Mouse (Mus musculus): ENCODE results near the gene Mex3a.

Mex3a gene

GRCm38 (mm10) chr3:88527565-88527964 is 4.6 kb upstream of the Mex3a start:
- no peaks in the 10 kb centered on the region for H3K9me3 ChIP-seq (ENCODE audit: low read length)
- peaks cover 70% of the 10 kb centered on the region for H3K36me3 ChIP-seq (ENCODE audit: insufficient read depth, low read length)
- H3K4me1 ChIP-seq (replicated peaks; ENCODE audit: low read depth, low read length) = peaks cover 72% of the 10 kb centered on the region
- H3K27me3 ChIP-seq (ENCODE audit: insufficient read depth, low read length) = no peaks in the 10 kb centered on the region
- peak overlapping the region; percentile 62 for H3K4me3 ChIP-seq (replicated peaks; ENCODE audit: low read length)
- TF ChIP-seq CTCF (conservative IDR thresholded peaks at IDR 0.05; ENCODE audit: low read length) (no peak), POU5F1 (IDR thresholded peaks at IDR 0.05; ENCODE audit: borderline replicate concordance, low read length) (no peak), NANOG (IDR thresholded peaks at IDR 0.05; ENCODE audit: borderline replicate concordance, low read length) (no peak)

GRCm38 (mm10) chr3:88528646-88529045 is 3.5 kb upstream of the Mex3a start:
- peaks cover 71% of the 10 kb centered on the region for H3K4me1 ChIP-seq (replicated peaks; ENCODE audit: low read depth, low read length)
- TF ChIP-seq POU5F1 (IDR thresholded peaks at IDR 0.05; ENCODE audit: borderline replicate concordance, low read length) = no peak
- peak overlapping the region; percentile 92 for H3K4me3 ChIP-seq (replicated peaks; ENCODE audit: low read length)
- peaks cover 59% of the 10 kb centered on the region for H3K36me3 ChIP-seq (ENCODE audit: insufficient read depth, low read length)
- no peaks in the 10 kb centered on the region for H3K9me3 ChIP-seq (ENCODE audit: low read length)
- H3K27me3 ChIP-seq (ENCODE audit: insufficient read depth, low read length) = no peaks in the 10 kb centered on the region

- H3K36me3 ChIP-seq (ENCODE audit: insufficient read depth, low read length) = peaks cover 54% of the 10 kb centered on the region
- peak overlapping the region; percentile 92 for H3K4me3 ChIP-seq (replicated peaks; ENCODE audit: low read length)
- H3K27me3 ChIP-seq (ENCODE audit: insufficient read depth, low read length) = no peaks in the 10 kb centered on the region
- no peaks in the 10 kb centered on the region for H3K9me3 ChIP-seq (ENCODE audit: low read length)
- TF ChIP-seq CTCF (conservative IDR thresholded peaks at IDR 0.05; ENCODE audit: low read length) (no peak), NANOG (IDR thresholded peaks at IDR 0.05; ENCODE audit: borderline replicate concordance, low read length) (no peak), POU5F1 (IDR thresholded peaks at IDR 0.05; ENCODE audit: borderline replicate concordance, low read length) (no peak)
- peaks cover 74% of the 10 kb centered on the region for H3K4me1 ChIP-seq (replicated peaks; ENCODE audit: low read depth, low read length)
Observed at GRCm38 (mm10) chr3:88529204-88530000, 2.8 kb upstream of the Mex3a start.

GRCm38 (mm10) chr3:88530082-88530864 is 1.9 kb upstream of the Mex3a start:
- peak overlapping the region; percentile 92 for H3K4me3 ChIP-seq (replicated peaks; ENCODE audit: low read length)
- no peak for TF ChIP-seq CTCF (conservative IDR thresholded peaks at IDR 0.05; ENCODE audit: low read length)
- peaks cover 75% of the 10 kb centered on the region for H3K4me1 ChIP-seq (replicated peaks; ENCODE audit: low read depth, low read length)
- no peaks in the 10 kb centered on the region for H3K9me3 ChIP-seq (ENCODE audit: low read length)
- peaks cover 54% of the 10 kb centered on the region for H3K36me3 ChIP-seq (ENCODE audit: insufficient read depth, low read length)
- no peaks in the 10 kb centered on the region for H3K27me3 ChIP-seq (ENCODE audit: insufficient read depth, low read length)

GRCm38 (mm10) chr3:88531348-88532298 is 572 bp upstream of the Mex3a start:
- Histone ChIP-seq H3K9me3 (ENCODE audit: low read length) (no peaks in the 10 kb centered on the region), H3K27me3 (ENCODE audit: insufficient read depth, low read length) (no peaks in the 10 kb centered on the region), H3K4me1 (replicated peaks; ENCODE audit: low read depth, low read length) (peaks cover 76% of the 10 kb centered on the region), H3K4me3 (replicated peaks; ENCODE audit: low read length) (peak overlapping the region; percentile 92), H3K36me3 (ENCODE audit: insufficient read depth, low read length) (peaks cover 57% of the 10 kb centered on the region)
- TF ChIP-seq CTCF (conservative IDR thresholded peaks at IDR 0.05; ENCODE audit: low read length) (no peak), POU5F1 (IDR thresholded peaks at IDR 0.05; ENCODE audit: borderline replicate concordance, low read length) (no peak; the same call in 1 of the 2 replicates), NANOG (IDR thresholded peaks at IDR 0.05; ENCODE audit: borderline replicate concordance, low read length) (no peak; the same call in 1 of the 2 replicates)

GRCm38 (mm10) chr3:88532689-88533511 is 705 bp downstream of the Mex3a start:
- no peaks in the 10 kb centered on the region for H3K27me3 ChIP-seq (ENCODE audit: insufficient read depth, low read length)
- no peaks in the 10 kb centered on the region for H3K9me3 ChIP-seq (ENCODE audit: low read length)
- TF ChIP-seq POU5F1 (IDR thresholded peaks at IDR 0.05; ENCODE audit: borderline replicate concordance, low read length) (no peak), CTCF (conservative IDR thresholded peaks at IDR 0.05; ENCODE audit: low read length) (no peak), NANOG (IDR thresholded peaks at IDR 0.05; ENCODE audit: borderline replicate concordance, low read length) (no peak)
- peaks cover 76% of the 10 kb centered on the region for H3K4me1 ChIP-seq (replicated peaks; ENCODE audit: low read depth, low read length)
- H3K4me3 ChIP-seq (replicated peaks; ENCODE audit: low read length) = peak overlapping the region; percentile 92
- peaks cover 57% of the 10 kb centered on the region for H3K36me3 ChIP-seq (ENCODE audit: insufficient read depth, low read length)

GRCm38 (mm10) chr3:88533706-88534105 is 1.5 kb downstream of the Mex3a start:
- Histone ChIP-seq H3K4me3 (replicated peaks; ENCODE audit: low read length) (peak overlapping the region; percentile 92), H3K9me3 (ENCODE audit: low read length) (no peaks in the 10 kb centered on the region), H3K27me3 (ENCODE audit: insufficient read depth, low read length) (no peaks in the 10 kb centered on the region), H3K36me3 (ENCODE audit: insufficient read depth, low read length) (peaks cover 57% of the 10 kb centered on the region), H3K4me1 (replicated peaks; ENCODE audit: low read depth, low read length) (peaks cover 77% of the 10 kb centered on the region)
- TF ChIP-seq CTCF (conservative IDR thresholded peaks at IDR 0.05; ENCODE audit: low read length) = no peak
